Mouse (Mus musculus): ENCODE data around the gene Arid5b.
A peak's percentile ranks its signal among the peaks of the same experiment; 100 is the strongest.

Arid5b gene

DNA sequence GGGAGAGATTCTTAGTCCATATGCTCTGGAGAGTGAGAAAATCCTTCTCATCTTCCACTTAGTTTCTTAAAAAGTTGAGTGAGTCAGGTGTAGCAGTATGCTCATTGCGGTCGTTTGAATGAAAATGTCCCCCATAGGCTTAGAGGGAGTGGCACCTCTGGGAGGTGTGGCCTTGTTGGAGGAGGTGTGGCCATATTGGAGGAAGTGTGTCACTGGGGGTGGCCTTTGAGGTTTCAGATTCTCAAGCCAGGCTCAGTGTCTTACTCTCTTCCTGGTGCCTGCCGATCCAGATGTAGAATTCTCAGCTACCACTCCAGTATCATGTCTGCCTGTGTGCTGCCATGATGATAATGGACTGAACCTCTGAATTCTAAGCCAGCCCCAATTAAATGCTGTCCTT lies 199.8 kb downstream of the Arid5b start:
- DNase-seq, result no peak

DNA sequence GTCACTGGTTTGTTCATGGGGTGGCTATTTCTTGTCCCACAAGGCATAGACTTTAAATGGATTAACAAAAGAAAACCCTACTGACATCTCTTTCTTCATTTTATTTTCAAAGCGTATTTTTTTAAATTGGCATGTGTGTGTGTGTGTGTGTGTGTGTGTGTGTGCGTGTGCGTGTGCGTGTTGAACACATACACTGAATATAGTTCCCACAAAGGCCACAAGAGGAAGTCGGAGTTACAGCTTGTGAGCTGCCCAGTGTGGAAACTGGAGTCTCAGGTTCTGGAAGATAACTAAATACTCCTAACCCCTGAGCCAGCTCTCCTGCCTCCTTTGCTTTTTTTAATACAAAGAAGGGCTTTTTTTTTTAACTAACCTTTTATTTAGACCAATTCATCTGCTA lies 203.4 kb downstream of the Arid5b start:
- no peak for DNase-seq

DNA sequence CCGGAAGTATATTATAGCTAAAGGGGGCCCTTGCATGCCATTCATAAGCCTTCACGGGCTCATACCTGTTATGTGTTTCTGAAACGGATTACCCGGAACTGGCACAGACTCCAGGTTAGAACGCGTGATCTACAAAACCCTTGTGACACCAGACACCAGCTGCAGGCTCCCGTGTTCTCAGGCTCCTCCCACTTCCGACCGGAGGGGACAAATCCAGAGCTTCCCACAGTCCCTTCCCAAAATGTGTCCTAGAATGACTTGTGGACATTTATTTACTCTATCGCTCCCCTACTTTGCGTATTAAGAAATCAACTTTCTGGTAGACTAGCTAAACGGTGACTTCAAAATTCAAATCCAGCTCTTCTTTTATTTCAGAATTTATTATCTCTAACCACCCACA lies 204.2 kb downstream of the Arid5b start:
- no peak for DNase-seq

DNA sequence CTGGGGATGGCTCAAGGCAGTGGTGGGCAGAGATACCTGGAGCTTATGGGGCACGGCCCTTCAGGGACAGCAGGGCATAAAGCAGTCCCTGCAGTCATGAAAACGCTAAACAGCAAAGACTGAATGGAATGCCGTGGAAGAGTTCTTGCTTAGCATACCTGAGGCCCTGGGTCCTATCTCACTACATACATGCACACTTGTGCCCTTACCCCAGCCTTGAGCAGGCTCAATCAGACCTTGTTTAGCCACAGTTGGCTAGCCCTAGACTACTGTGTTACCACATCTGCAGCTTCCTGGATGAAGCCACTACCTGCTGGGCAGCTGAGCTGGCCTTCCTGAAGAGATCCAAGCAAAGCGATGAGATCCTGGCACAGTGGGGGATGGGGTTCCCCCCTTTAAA lies 205.9 kb downstream of the Arid5b start:
- DNase-seq, result no peak

DNA sequence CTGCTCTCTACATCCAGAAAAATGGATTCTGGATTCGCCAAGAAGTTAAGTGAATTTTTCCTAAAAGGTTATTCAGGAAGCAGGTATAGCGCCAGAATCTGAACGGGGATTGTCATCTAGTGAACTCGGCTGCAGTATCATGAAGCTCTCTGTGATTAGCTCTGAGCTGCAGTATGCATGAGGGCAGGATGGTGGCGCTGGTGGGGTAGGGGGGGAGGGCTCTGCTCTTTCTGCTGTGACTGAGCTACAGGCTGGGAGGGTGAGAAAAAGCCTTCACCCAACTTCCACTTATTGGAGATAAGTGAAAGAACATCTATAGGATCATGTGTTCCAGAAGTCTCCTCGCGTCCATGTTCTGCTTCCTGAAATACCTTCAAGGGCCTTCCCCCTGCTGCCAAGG lies 207.5 kb downstream of the Arid5b start:
- no peak for DNase-seq

DNA sequence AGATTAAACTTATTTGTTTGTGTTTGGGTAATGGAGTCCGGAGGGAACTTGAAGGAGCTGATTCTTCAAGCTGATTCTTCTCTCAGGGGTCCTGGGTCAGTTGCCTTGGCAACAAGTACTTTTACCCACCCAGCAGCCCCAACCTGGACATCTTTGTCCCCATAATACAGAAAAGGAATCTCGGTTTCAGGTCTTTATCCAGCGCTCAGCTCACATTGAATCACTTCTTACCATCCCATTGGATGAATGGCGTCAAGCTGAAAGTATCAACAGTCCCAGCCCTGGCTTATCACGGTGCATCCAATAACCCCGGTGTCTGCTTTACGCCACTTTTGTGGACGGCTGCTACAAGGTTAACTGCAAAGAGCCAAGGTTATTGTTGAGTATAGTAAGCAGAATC lies 210.1 kb downstream of the Arid5b start:
- no peak for DNase-seq

DNA sequence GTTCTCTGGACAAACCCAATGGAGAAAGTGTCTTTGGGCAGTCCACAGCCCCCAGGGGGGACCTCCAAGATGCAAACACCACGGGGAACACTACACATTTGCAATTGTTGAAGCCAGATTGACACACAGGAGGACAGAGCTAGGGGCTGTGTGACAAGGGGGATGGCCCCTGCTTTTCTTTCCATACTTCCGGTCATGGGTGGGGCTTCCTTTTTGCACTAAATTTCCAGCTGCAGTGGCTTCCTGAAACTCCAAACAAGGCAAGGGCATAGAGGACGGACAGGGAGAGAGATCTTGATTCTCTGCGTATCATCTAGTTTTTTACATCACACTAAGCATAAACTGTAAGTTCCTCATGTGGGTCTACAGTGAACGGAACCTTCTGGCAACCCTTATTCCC lies 210.6 kb downstream of the Arid5b start:
- DNase-seq, result no peak

DNA sequence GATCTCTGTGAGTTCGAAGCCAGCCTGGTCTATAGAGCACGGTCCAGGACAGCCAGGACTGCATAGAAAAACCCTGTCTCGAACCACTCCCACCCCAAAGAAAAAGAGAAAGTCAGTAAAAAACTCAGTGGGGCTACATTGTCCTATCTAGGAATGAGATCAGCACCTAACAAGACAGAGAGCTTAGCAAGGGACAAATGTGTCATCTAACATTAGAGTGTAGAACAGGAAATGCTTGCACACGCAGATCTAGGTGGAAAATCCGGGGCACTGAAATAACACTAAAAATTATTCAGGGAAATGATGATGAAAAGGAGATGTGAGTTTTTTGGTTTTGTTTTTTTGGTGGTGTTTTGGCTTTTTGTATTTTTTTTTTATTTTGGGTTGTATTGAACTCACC lies 212.4 kb downstream of the Arid5b start:
- DNase-seq, result no peak

DNA sequence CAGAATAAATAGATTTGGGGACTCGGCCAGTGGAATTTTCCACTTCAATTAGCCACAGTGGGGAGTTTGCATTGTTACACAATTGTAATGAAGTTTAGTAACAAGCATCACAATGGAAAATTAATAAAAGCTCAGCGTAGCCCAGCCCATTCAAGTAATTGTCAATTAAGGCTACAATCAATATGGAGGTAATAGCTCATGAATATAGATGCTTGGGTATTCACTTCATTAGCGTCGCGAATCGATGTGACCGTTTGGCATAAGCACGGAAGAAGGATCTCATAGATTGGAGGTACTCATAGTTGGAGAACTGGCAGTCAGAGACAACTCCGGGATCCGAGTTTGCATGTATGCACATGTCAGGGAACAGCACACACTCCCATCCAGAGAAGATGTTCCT lies 214.0 kb downstream of the Arid5b start:
- no peak for DNase-seq

DNA sequence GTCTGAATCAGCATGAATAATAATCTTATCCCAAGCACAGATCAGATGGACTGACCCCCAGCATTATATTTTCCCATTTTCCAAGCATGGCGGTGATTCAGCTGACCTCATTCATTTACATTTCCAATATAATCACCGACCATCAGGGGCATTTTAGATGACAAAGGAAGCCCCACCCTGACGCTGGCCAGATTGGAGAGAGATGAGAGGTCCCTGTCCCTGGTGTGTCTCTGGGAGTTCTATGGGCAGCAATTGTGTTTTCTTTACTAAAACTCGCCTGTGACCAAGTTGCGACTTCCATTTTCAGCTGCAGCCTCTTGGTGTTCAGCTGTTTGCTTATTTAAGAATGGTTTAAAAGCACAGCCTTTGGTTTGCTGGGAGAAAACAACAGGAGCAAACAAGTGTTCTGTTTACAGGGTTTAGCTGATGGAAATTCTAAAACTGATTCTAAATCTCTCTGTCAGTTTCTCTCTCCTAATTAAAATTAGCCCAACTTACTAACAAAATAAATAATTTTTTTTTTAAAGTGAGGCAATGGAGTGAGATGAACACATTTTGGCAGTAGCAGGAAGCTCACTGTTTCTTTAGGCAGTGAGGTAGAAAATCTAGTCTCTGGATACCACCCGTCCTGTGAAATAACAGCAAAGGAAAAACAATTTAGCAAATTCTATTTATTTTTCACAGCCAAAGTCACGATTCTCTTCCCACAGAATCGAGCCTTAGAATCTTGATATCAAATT lies 214.6 kb downstream of the Arid5b start:
- DNase-seq, result peak in 1 of 2 experiments; percentile 24

DNA sequence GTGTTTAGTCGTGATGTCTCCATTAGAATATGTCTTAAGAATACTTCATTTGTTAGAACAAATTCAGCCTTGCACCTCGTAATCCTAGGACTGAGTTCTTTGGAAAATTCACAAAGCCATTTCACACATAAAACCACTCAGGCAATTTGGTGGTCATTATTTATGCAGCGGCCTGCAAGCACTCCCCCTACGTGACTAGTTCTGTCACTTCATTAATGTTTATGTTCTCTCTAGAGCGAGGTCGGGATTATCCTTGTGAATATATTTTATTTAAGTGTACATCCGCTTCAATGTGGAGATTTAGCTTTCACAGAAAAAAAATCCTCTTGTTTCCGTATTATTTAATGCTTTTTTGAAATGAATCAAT lies 217.3 kb downstream of the Arid5b start:
- no peak for DNase-seq

DNA sequence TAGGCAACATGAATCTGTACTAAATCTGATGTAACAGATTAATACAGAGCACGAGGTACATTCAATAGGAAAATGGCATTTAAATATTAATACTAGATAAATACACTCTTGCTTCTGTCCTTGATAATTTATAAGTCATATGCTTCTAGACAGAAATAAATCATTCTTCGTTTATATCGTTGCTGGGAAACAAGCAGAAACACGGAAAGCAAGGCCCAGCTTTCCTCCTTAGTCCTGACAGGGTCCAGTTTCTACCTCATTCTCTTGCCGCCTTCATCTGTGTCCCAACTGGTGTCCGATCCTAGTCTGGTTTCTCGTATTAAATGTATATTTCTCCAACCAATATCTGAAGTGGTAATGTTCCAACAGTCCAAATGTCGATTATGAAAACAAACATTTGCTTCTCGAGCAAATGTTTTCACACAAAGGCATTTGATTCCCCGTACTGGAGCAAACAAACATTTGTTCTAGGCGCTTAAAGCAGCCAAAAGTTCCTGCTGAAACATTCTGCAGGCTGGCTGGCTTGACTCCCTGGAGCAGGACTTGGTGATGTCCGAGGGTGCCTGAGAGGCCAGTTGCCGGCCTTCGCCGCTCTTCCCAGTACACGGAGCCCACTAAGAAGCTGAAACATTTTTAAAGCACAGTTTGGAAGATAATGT lies 217.8 kb downstream of the Arid5b start:
- DNase-seq, result peak; percentile 41 to 58

DNA sequence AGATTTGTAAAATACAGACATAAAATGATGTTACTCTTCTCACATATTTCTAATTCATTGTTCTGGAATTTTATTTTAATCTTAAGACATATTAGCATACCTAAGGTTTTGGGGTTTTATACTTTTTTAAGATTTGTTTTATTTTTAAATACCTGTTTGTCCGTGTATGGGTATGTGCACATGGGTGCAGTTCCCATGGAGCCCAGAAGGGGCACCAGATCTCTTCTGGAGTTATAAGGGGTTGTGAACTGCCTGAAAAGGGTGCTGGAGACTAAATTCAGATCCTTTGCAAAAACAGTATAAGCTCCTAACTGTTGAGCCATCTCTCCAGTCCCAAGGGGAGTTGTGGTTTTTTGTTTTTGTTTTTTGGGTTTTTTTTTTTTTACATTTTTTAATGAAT lies 220.2 kb downstream of the Arid5b start:
- DNase-seq, result no peak

DNA sequence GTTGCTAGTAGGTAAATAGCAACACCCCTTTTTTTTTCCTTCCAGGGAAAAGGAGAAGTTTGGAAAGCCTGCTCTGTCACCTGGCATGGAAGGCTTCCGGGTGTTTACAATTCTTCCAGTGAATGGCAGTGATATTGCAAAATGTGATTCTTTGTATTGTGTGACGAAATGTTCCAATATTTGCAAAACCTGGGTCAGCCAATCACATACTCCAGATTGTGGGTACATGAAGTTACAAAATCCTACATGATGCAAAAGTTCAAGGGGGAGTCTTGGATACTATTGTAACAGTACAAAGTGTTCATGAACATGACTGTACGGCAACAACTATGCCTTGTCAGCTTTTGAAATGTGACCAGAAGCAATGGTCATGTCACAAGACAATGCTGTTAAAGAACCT lies 220.7 kb downstream of the Arid5b start:
- DNase-seq, result peak; percentile 60 to 82

DNA sequence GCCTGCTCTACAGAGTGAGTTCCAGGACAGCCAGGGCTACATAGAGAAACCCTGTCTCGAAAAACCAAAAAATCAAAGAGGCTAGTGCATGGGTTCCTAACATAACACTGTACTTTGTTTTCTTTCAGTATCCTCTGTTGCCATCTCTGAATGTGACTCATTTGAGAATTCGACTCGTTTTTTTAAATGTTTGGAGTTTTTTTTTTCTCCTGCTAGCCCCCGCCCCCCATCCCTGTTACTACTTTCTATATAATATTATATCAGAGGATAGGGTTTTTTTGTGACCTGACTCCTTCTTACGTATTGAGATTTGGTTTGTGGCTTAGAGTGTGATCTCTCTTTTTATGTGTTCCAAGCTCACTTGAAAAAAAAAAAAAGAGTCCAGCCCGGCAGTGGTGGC lies 223.8 kb downstream of the Arid5b start:
- DNase-seq, result no peak

DNA sequence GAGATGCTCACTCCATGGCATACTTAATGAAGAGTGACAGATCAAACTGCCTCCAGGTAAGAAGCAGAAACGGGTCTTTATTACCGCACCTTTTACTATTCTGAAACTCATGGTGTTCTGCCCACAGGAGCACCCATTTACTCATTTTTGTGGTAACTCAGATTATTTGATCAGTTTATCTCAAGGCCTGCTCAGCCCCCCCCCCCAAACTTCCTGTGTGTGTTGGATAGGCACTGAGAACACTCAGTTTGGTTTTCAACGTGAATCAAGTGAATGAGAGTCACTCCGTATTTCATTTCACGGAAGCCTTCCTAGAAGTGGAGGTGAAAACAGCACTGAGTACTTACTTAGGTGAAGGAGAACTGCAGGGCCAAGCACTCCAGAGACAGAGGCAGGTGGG lies 224.4 kb downstream of the Arid5b start:
- no peak for DNase-seq

DNA sequence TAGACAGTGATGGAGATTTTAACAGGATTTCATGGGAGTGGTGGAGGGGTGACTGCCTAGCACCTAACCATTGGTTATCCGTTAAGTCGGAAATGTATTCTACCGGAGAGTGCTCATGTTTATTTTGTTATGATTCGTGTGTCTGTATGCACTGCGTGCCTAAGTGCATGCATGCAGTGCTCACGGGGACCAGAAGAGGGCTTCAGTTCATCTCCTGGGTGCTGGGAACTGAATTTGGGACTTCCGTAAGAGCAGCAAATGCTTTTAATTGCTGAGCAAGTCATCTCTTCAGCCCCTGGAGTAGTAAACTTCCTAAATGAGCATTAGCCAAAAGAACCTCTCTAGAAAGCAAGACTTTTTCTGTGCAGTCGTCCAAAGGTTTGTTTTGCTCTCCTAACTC lies 226.2 kb downstream of the Arid5b start:
- DNase-seq, result no peak

DNA sequence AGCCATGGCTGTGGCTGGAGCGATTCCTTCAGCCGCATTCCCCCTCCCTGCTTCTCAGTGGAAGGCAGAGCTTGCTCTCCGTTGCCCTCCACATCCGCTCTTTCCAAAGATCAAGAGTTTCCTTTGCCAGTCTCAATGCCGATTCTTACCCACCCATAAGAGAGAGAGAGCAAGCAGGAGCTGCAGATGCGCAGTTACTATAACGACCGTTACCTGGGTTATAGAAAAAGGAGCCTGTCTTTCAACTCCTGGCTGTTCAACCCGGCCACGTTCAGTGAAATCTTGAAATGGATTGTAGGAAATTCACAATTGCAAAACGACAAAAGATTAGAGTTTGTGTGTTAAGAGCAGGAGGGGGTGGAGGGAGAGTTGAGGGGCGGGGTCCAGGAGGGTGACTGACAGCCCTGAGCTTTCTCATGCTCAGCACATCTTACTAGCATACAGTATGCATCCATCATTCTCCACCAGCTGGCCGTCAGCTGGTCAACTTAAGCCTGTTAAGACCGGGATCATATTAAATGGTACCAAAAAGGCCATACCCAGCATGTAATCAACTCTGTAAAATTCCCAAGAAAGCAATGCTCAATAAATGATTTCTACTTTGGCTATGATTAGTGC lies 227.1 kb downstream of the Arid5b start:
- DNase-seq, result no peak

DNA sequence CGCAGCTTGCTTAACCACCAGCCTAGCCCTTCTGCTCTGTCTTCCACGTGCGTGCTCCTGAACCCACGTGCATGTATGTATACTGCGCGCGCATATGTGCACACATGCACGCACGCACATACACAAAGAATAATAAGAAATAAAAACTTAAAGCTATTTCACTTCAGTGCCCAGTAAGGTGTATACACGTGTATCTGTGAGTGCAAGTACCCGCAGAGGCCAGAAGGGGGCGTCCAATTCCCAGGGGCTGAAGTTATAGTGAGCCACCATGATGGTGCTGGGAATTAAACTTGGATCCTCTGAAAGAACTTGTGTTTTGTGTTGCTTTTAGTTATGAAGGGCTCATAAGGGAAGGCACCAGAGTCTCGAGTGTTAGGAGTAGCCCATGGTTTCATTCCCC lies 227.7 kb downstream of the Arid5b start:
- DNase-seq, result no peak

DNA sequence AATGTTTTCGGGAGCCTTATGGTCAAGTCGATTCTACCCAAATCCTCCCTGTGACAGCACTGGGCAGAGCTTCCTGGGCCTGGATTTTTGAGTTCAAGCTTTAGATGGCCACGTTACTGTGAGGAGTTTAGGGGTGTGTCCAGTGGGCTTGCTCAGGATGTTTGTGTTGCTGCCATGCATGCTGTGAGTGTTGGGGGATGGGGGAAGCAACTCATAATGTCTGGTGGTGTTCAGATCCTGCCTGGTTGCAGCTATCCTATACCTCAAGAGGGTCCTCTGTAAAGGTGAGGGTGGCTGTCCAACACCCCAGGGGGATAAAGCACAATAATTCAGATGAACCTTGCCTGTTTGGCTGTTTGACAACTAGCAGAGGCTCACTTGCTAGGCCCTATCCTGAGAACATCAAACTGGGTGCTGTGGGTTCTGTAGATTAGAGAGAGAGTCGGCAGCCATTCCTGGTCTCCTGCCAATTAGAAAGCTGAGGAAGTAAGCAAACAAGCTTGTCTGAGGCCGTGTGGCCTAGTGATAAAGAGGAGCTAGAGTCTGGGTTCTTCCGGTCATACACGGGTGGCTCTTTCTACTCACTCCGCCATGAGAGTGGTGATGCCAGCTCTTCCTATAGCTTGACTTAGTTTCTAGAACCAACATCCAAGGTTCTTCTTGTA lies 229.8 kb downstream of the Arid5b start:
- no peak for DNase-seq

DNA sequence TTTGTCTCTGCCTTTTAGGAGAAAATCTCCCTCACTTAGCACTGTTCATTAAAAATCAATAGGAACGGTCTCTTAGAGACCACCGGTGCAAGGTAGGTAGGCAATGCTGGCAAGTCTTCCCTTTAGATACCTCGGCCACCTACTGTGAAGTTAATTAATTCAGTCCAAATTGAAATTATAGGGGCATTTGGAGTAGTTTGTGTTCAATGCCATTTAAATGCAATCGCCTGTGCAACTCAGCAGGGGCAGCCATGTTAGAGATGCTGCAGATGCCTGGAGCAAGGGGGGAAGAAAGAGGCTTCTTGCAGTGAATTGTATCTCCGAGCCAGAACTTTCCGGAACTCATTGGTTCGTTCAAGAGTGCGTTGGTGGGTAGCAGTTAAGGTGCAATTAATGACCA lies 233.7 kb downstream of the Arid5b start:
- DNase-seq, result no peak

DNA sequence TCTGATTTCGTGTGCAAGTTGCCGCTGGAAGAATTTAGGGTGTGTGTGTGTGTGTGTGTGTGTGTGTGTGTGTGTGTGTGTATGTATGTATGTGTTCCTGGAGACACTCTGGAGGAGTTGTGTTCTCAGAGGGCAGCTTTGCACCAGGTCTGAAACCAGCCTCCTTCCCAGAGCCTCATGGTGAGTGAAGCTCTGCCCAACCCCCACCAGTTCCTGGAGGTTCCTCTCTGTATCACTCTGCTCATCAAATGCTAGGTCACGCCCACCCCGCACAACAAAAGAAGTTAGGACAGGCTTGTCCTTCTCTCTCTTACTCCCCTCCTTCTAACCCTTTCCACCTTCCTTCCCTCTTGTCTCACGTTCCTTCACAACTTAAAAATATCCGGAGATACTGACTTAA lies 234.6 kb downstream of the Arid5b start:
- no peak for DNase-seq
